Mouse (Mus musculus) midbrain, embryonic 13.5 days (tissue): ENCODE measurements around the gene Ist1. TPM values are rescaled to one million over a fixed set of nuclear protein-coding genes. Genes with fewer than 3 reads are reported as not detected.
A peak's percentile ranks its signal among the peaks of the same experiment; 100 is the strongest.

Experiments used
- ATAC-seq: fragments of 200-750 bp; cut with Nextera tagmentation; 2 replicates; pipeline ENCODE4 v1.8.0; 2017; ENCODE audit warnings: mild to moderate bottlenecking, moderate TSS enrichment, moderate library complexity
- H3K27ac ChIP-seq: fragments of 300-500 bp; sonication (generic); 2 replicates; pipeline ENCODE4 v1.5.1; 2015; ENCODE audit warnings: inconsistent platforms, mild to moderate bottlenecking, moderate library complexity
- H3K27me3 ChIP-seq: fragments of 300-500 bp; sonication (generic); 2 replicates; pipeline ENCODE4 v1.6.1; 2015; ENCODE audit warnings: mild to moderate bottlenecking, inconsistent platforms
- H3K36me3 ChIP-seq: fragments of 300-500 bp; sonication (generic); 2 replicates; pipeline ENCODE4 v1.6.1; 2015; ENCODE audit warnings: mild to moderate bottlenecking, inconsistent platforms
- H3K4me1 ChIP-seq: fragments of 300-500 bp; sonication (generic); replicated peaks from 2 replicates; pipeline ENCODE4 v1.6.1; 2015; ENCODE audit warnings: inconsistent platforms
- H3K4me2 ChIP-seq: fragments of 300-500 bp; sonication (generic); replicated peaks from 2 replicates; pipeline ENCODE4 v1.6.1; 2015; ENCODE audit warnings: moderate library complexity, mild to moderate bottlenecking, inconsistent platforms
- H3K4me3 ChIP-seq: fragments of 300-500 bp; sonication (generic); replicated peaks from 2 replicates; pipeline ENCODE4 v1.5.1; 2015; ENCODE audit warnings: mild to moderate bottlenecking, inconsistent platforms
- H3K9ac ChIP-seq: fragments of 300-500 bp; sonication (generic); replicated peaks from 2 replicates; pipeline ENCODE4 v1.6.1; 2015; ENCODE audit warnings: mild to moderate bottlenecking, inconsistent platforms
- H3K9me3 ChIP-seq: fragments of 300-500 bp; sonication (generic); 2 replicates; pipeline ENCODE4 v1.6.1; 2016; ENCODE audit warnings: mild to moderate bottlenecking, inconsistent platforms
- WGBS: fragments of 180-500 bp; shearing (Covaris S2); methylation state at CpG from one replicate; pipeline ENCODE4 v1.1.7; 2015; 5-methylcytosine and 5-hydroxymethylcytosine counted together
- polyA plus RNA-seq: library from polyadenylated mRNA; unstranded; fragments of >200 nt; fragmentation: Nextera tagmentation; extraction: Ambion mirVana; gene quantifications from 2 replicates; pipeline ENCODE4 v1.2.1, GENCODE M21; 2015

Ist1 gene
- polyA plus RNA-seq, 1 experiment from 2014 or later: 182 TPM

- WGBS: 2% methylated on average over 30 of the region's 30 CpGs
- H3K4me1 ChIP-seq: peaks cover 42% of the 10 kb centered on the region
- H3K27ac ChIP-seq: peak overlapping the region; percentile 95
- peaks cover 10% of the 10 kb centered on the region for H3K27me3 ChIP-seq
- no peaks in the 10 kb centered on the region for H3K9me3 ChIP-seq
- ATAC-seq: peak; percentile 53
- peaks cover 36% of the 10 kb centered on the region for H3K36me3 ChIP-seq
- H3K4me3 ChIP-seq: peak overlapping the region; percentile 94
- H3K4me2 ChIP-seq: peak overlapping the region; percentile 79
- peak overlapping the region; percentile 99 for H3K9ac ChIP-seq
These were observed 13.2 kb upstream of the Ist1 start for GRCm38 (mm10) chr8:109706076-109706873.

- Histone ChIP-seq H3K4me3 (peak within 1 kb of the TSS; percentile 94), H3K36me3 (peaks cover 28% of the 10 kb centered on the region), H3K9ac (peak within 1 kb of the TSS; percentile 99), H3K9me3 (no peaks in the 10 kb centered on the region), H3K4me1 (peaks cover 38% of the 10 kb centered on the region), H3K27me3 (peaks cover 10% of the 10 kb centered on the region), H3K27ac (peak within 1 kb of the TSS; percentile 95), H3K4me2 (peak within 1 kb of the TSS; percentile 79)
- WGBS: 0% methylated on average over 39 of the region's 100 CpGs
- peak; percentile 89 for ATAC-seq
These were observed 12.4 kb upstream of the Ist1 start, which contains the start of gene Zfp821 for GRCm38 (mm10) chr8:109705320-109706075. Gene Zfp821 (plus strand): TSS chr8:109705546.

GRCm38 (mm10) chr8:109704565-109705319, 11.7 kb upstream of the Ist1 start:
- 13% methylated on average over 24 of the region's 24 CpGs for WGBS
- H3K27ac ChIP-seq: peak overlapping the region; percentile 47
- H3K36me3 ChIP-seq: peaks cover 21% of the 10 kb centered on the region
- peaks cover 35% of the 10 kb centered on the region for H3K4me1 ChIP-seq
- peaks cover 10% of the 10 kb centered on the region for H3K27me3 ChIP-seq
- H3K4me3 ChIP-seq: peak overlapping the region; percentile 94
- peak overlapping the region; percentile 79 for H3K4me2 ChIP-seq
- no peak for ATAC-seq
- no peaks in the 10 kb centered on the region for H3K9me3 ChIP-seq
- peak overlapping the region; percentile 99 for H3K9ac ChIP-seq

DNA sequence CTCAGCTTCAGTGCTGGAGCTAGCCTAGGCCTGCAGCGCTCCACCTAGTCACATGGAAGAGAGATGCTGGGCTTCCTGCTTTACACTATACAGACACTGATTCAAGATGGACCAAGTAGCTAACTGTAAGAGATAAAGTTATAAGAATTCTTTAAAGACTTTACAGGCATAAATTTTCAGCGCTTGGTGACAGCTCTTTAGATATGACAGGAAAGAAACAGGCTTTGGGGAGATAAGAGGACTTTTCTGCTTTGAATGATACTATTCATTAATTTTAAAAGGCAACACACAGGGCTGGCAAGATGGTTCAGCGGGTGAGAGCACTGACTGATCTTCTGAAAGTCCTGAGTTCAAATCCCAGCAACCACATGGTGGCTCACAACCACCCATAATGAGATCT, 5.4 kb upstream of the Ist1 start:
- ATAC-seq: no peak
- Histone ChIP-seq H3K27me3 (peaks cover 12% of the 10 kb centered on the region; the same call in 1 of the 2 replicates), H3K27ac (no peak overlapping the region), H3K4me1 (peaks cover 8% of the 10 kb centered on the region), H3K9ac (no peak overlapping the region), H3K4me2 (no peak overlapping the region), H3K4me3 (no peak overlapping the region), H3K9me3 (no peaks in the 10 kb centered on the region), H3K36me3 (no peaks in the 10 kb centered on the region)
- 79% methylated on average over 3 of the region's 3 CpGs for WGBS

- H3K9me3 ChIP-seq: no peaks in the 10 kb centered on the region
- H3K4me3 ChIP-seq: no peak overlapping the region
- 71% methylated on average over 1 of the region's 1 CpGs for WGBS
- peaks cover 8% of the 10 kb centered on the region for H3K4me1 ChIP-seq
- no peak overlapping the region for H3K4me2 ChIP-seq
- no peaks in the 10 kb centered on the region for H3K36me3 ChIP-seq
- peaks cover 9% of the 10 kb centered on the region; the same call in 1 of the 2 replicates for H3K27me3 ChIP-seq
- no peak overlapping the region for H3K27ac ChIP-seq
- no peak for ATAC-seq
- no peak overlapping the region for H3K9ac ChIP-seq
These were observed 4.7 kb upstream of the Ist1 start for GRCm38 (mm10) chr8:109697754-109698153.

DNA sequence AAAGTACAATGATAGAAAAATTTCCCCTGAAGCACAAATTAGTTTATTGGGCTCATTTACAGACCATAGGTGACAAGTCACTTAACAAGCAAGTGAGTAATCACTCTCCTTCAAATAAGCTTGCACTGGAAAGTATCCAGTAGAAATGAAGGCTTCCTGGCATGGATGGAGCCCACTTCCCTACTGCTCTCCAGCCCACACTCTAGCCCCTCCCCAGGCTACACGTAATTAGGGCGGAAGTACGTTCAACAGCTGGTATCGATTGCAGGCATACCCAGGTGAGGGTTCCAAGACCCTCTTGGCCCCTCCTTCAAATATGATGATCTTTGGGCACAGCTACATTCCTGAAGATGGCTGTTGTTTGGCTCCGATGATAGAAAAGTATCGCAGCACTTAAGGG, 1.1 kb upstream of the Ist1 start:
- Histone ChIP-seq H3K36me3 (no peaks in the 10 kb centered on the region), H3K4me2 (peak overlapping the region; percentile 72), H3K9me3 (no peaks in the 10 kb centered on the region), H3K27ac (no peak overlapping the region), H3K4me3 (peak overlapping the region; percentile 100), H3K27me3 (0 out of 2 replicates have a peak, but pooled peaks cover 4% of the 10 kb centered on the region), H3K4me1 (peaks cover 28% of the 10 kb centered on the region), H3K9ac (no peak overlapping the region)
- 61% methylated on average over 6 of the region's 6 CpGs for WGBS
- ATAC-seq: no peak

- ATAC-seq: peak; percentile 83
- WGBS: under 1% methylated on average over 38 of the region's 38 CpGs
- peak overlapping the region; percentile 100 for H3K4me3 ChIP-seq
- H3K9me3 ChIP-seq: no peaks in the 10 kb centered on the region
- H3K27me3 ChIP-seq: 0 out of 2 replicates have a peak, but pooled peaks cover 3% of the 10 kb centered on the region
- no peaks in the 10 kb centered on the region for H3K36me3 ChIP-seq
- peak overlapping the region; percentile 100 for H3K9ac ChIP-seq
- peak overlapping the region; percentile 87 for H3K27ac ChIP-seq
- peak overlapping the region; percentile 73 for H3K4me2 ChIP-seq
- peaks cover 28% of the 10 kb centered on the region for H3K4me1 ChIP-seq
These were observed 466 bp downstream of the Ist1 start for GRCm38 (mm10) chr8:109692443-109693145.

GRCm38 (mm10) chr8:109691769-109692168, 1.3 kb downstream of the Ist1 start:
- H3K4me3 ChIP-seq: peak overlapping the region; percentile 100
- H3K36me3 ChIP-seq: no peaks in the 10 kb centered on the region
- H3K4me2 ChIP-seq: peak overlapping the region; percentile 73
- H3K4me1 ChIP-seq: peaks cover 28% of the 10 kb centered on the region
- H3K27ac ChIP-seq: no peak overlapping the region
- H3K9me3 ChIP-seq: no peaks in the 10 kb centered on the region
- no peak for ATAC-seq
- WGBS: 63% methylated on average over 5 of the region's 5 CpGs
- H3K27me3 ChIP-seq: 0 out of 2 replicates have a peak, but pooled peaks cover under 1% of the 10 kb centered on the region
- peak overlapping the region; percentile 100 for H3K9ac ChIP-seq

GRCm38 (mm10) chr8:109687248-109687647, 5.8 kb downstream of the Ist1 start:
- H3K4me2 ChIP-seq: no peak overlapping the region
- peaks cover 13% of the 10 kb centered on the region for H3K36me3 ChIP-seq
- H3K27me3 ChIP-seq: no peaks in the 10 kb centered on the region
- no peaks in the 10 kb centered on the region for H3K9me3 ChIP-seq
- no peak overlapping the region for H3K27ac ChIP-seq
- 92% methylated on average over 5 of the region's 5 CpGs for WGBS
- peaks cover 30% of the 10 kb centered on the region for H3K4me1 ChIP-seq
- H3K9ac ChIP-seq: no peak overlapping the region
- no peak for ATAC-seq
- no peak overlapping the region for H3K4me3 ChIP-seq

- WGBS: 96% methylated on average over 5 of the region's 5 CpGs
- peaks cover 60% of the 10 kb centered on the region for H3K36me3 ChIP-seq
These were observed 10.9 kb downstream of the Ist1 start for GRCm38 (mm10) chr8:109682120-109682519.

GRCm38 (mm10) chr8:109681535-109681934, 11.5 kb downstream of the Ist1 start:
- Histone ChIP-seq H3K9me3 (no peaks in the 10 kb centered on the region), H3K4me3 (no peak overlapping the region), H3K4me2 (no peak overlapping the region), H3K27ac (no peak overlapping the region), H3K9ac (no peak overlapping the region), H3K27me3 (no peaks in the 10 kb centered on the region), H3K4me1 (0 out of 2 replicates have a peak, but pooled peaks cover 10% of the 10 kb centered on the region), H3K36me3 (peaks cover 64% of the 10 kb centered on the region)
- no peak for ATAC-seq
- 85% methylated on average over 3 of the region's 3 CpGs for WGBS

More at GRCm38 (mm10) chr8:109682120-109682519, 10.9 kb downstream of the Ist1 start:
- H3K4me2 ChIP-seq: no peak overlapping the region
- H3K9me3 ChIP-seq: no peaks in the 10 kb centered on the region
- no peak overlapping the region for H3K9ac ChIP-seq
- H3K4me3 ChIP-seq: no peak overlapping the region
- 0 out of 2 replicates have a peak, but pooled peaks cover 10% of the 10 kb centered on the region for H3K4me1 ChIP-seq
- no peak for ATAC-seq
- no peaks in the 10 kb centered on the region for H3K27me3 ChIP-seq
- H3K27ac ChIP-seq: no peak overlapping the region
